Comparison of ENCODE assay signal across 19 mouse cellular contexts in the genomic region with DNA sequence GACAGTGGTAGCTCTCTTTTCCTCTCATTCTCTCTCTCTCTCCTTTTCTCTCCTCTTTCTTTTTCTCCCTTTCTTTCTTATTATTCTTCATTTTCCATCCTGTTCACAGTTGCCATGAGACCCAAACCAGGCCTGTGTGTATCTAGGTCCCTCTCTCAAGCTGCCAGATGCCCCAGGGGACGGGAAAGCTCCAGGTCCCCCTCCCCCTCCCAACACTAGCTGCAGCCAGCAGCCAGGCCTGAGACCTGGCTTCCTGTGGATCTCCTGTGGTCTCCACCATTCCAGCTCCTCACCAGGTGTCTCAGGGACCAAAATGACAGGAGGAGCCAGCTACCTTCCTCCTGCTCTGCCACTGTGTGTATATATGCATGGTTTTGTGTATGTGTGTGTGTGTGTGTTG.
"Had no signal": no experiment of that assay in that cellular context is flagged by ENCODE, and none has a peak within 500 bp of the region (broad histone marks: within the 10 kb centered on the region; RNA-seq: fewer than 3 reads in every experiment).

No protein-coding gene starts in this region.

- H3K4me3 ChIP-seq: liver, embryonic 13.5 days; liver, embryonic 15.5 days; lung, embryonic 15.5 days; megakaryocyte, embryonic 14.5 days; midbrain, embryonic 12.5 days; neural tube, embryonic 12.5 days; stomach, embryonic 15.5 days had no signal

- H3K4me2 ChIP-seq: liver, embryonic 11.5 days; liver, embryonic 13.5 days; liver, embryonic 15.5 days; lung, embryonic 15.5 days; midbrain, embryonic 12.5 days; neural tube, embryonic 12.5 days; stomach, embryonic 15.5 days had no signal

- H3K27ac ChIP-seq: liver, embryonic 13.5 days; liver, embryonic 15.5 days; lung, embryonic 15.5 days; macrophage; midbrain, embryonic 12.5 days; neural tube, embryonic 12.5 days; stomach, embryonic 15.5 days; stomach, postnatal 0 days had no signal

- ATAC-seq: liver, postnatal 0 days; lung, postnatal 0 days had no signal

- H3K36me3 ChIP-seq: liver, embryonic 13.5 days; liver, embryonic 15.5 days; lung, embryonic 15.5 days; midbrain, embryonic 12.5 days; neural tube, embryonic 12.5 days; stomach, embryonic 15.5 days had no signal

- DNase-seq: liver, embryonic 13.5 days; liver, postnatal 0 days; lung, adult 2 months; lung, postnatal 14 days; lung, postnatal 36 days; right cerebral cortex, postnatal 14 days; thymus, adult 2 months; thymus, postnatal 25 days; thymus, postnatal 4 days had no signal

- H3K9me3 ChIP-seq: liver, embryonic 13.5 days; liver, embryonic 15.5 days; lung, embryonic 15.5 days; midbrain, embryonic 12.5 days; neural tube, embryonic 12.5 days; stomach, embryonic 15.5 days had no signal

- H3K4me1 ChIP-seq: liver, embryonic 13.5 days; liver, embryonic 15.5 days; lung, embryonic 15.5 days; megakaryocyte, embryonic 14.5 days had no signal

- H3K9ac ChIP-seq: liver, embryonic 13.5 days; liver, embryonic 15.5 days; liver, postnatal 0 days; lung, embryonic 15.5 days; midbrain, embryonic 12.5 days; neural tube, embryonic 12.5 days; stomach, embryonic 15.5 days had no signal

- H3K27me3 ChIP-seq: neural tube, embryonic 12.5 days had no signal
